Mouse (Mus musculus) intestine, embryonic 14.5 days (tissue): ENCODE measurements around the gene Ryk. TPM values are rescaled to one million over a fixed set of nuclear protein-coding genes. Genes with fewer than 3 reads are reported as not detected.

Experiments used
- ATAC-seq: fragments of 200-750 bp; cut with Nextera tagmentation; replicated peaks from 2 replicates; pipeline ENCODE4 v1.8.0; 2017; ENCODE audit warnings: low read depth, moderate number of reproducible peaks, moderate TSS enrichment, moderate library complexity; ENCODE audit not compliant: low FRiP score, low TSS enrichment
- DNase-seq: peaks from one replicate; pipeline ENCODE4 v3.0.0-alpha.2; 2018; ENCODE audit warnings: low spot score
- H3K27ac ChIP-seq: fragments of 300-500 bp; sonication (generic); 2 replicates; pipeline ENCODE4 v1.5.1; 2014; ENCODE audit warnings: low read depth, mild to moderate bottlenecking, control low read depth
- H3K27me3 ChIP-seq: fragments of 300-500 bp; sonication (generic); replicated peaks from 2 replicates; pipeline ENCODE4 v1.6.1; 2014; ENCODE audit warnings: low read length, control low read depth; ENCODE audit not compliant: control insufficient read depth, insufficient read depth
- H3K36me3 ChIP-seq: fragments of 300-500 bp; sonication (generic); 2 replicates; pipeline ENCODE4 v1.6.1; 2014; ENCODE audit warnings: low read length, control low read depth; ENCODE audit not compliant: control insufficient read depth, insufficient read depth
- H3K4me1 ChIP-seq: fragments of 300-500 bp; sonication (generic); replicated peaks from 2 replicates; pipeline ENCODE4 v1.6.1; 2014; ENCODE audit warnings: low read length, control low read depth, mixed read lengths; ENCODE audit not compliant: control insufficient read depth, insufficient read depth
- H3K4me2 ChIP-seq: fragments of 300-500 bp; sonication (generic); 2 replicates; pipeline ENCODE4 v1.6.1; 2014; ENCODE audit warnings: low read length
- H3K4me3 ChIP-seq: fragments of 300-500 bp; sonication (generic); 2 replicates; pipeline ENCODE4 v1.5.1; 2014; ENCODE audit warnings: low read depth, low read length, control low read depth, mixed read lengths
- H3K9ac ChIP-seq: fragments of 300-500 bp; sonication (generic); 2 replicates; pipeline ENCODE4 v1.6.1; 2014; ENCODE audit warnings: mild to moderate bottlenecking, low read length
- H3K9me3 ChIP-seq: fragments of 300-500 bp; sonication (generic); 2 replicates; pipeline ENCODE4 v1.6.1; 2016; ENCODE audit warnings: low read length, control low read depth; ENCODE audit not compliant: control insufficient read depth
- WGBS: fragments of 180-500 bp; shearing (Covaris S2); extraction: QIAGEN DNeasy Blood & Tissue Kit; methylation state at CpG from one replicate; pipeline ENCODE4 v1.1.7; 2014; 5-methylcytosine and 5-hydroxymethylcytosine counted together
- polyA plus RNA-seq: library from polyadenylated mRNA; unstranded; fragments of >200 nt; fragmentation: Nextera tagmentation; extraction: Ambion mirVana; gene quantifications from 2 replicates; pipeline ENCODE4 v1.2.1, GENCODE M21; 2014

Gene Ryk
- polyA plus RNA-seq, 1 experiment from 2014 or later, result 24.9 TPM

DNA sequence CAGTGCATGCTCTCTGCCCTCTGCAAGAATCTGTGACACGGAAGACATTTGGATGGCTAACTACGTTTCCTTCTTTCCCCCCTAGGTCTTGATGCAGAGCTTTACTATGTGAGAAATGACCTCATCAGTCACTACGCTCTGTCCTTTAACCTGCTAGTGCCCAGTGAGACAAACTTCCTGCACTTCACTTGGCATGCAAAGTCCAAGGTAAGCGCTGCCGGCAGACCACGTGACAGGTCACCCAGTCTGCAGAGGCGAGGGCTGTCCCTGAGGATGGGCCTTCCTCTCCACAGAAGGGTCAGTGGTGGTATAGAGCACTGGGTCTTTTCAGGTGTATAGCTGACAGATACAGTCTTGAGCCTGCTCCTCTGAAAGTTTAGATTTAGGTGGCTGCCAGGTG is 27.1 kb downstream of the Ryk start:
- Histone ChIP-seq H3K27me3 (no peaks in the 10 kb centered on the region), H3K9ac (no peak overlapping the region), H3K36me3 (peaks cover 9% of the 10 kb centered on the region; the same call in 1 of the 2 replicates), H3K4me1 (peaks cover 42% of the 10 kb centered on the region), H3K4me3 (no peak overlapping the region), H3K27ac (0 out of 2 replicates have a peak overlapping the region, but pooled peaks have one; percentile 2), H3K9me3 (0 out of 2 replicates have a peak, but pooled peaks cover 7% of the 10 kb centered on the region), H3K4me2 (no peak overlapping the region)
- no peak for ATAC-seq
- DNase-seq, result no peak
- WGBS, result 65% methylated on average over 7 of the region's 7 CpGs

DNA sequence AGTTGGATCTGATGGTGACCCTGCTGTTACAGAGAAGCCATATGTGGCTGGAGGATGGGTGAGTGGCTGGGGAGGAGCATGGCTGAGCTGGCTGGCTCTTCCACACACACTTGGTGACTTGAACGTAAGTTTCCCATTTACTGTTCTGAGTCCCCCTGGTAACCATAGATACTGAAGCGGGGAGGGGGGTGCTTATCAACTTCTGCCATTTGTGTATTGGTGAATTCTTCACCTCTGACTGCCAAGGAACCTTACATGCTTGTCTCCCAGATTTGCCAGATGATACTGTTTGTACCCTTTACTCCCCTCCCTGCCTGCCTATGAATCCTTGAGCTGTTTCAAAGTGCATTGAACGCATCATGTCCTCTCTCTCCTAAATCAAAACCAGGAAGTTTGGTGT is 27.5 kb downstream of the Ryk start:
- no peak overlapping the region for H3K4me2 ChIP-seq
- H3K4me3 ChIP-seq, result no peak overlapping the region
- H3K36me3 ChIP-seq, result peaks cover 9% of the 10 kb centered on the region; the same call in 1 of the 2 replicates
- 75% methylated on average over 3 of the region's 3 CpGs for WGBS
- no peak for ATAC-seq
- 0 out of 2 replicates have a peak overlapping the region, but pooled peaks have one; percentile 2 for H3K27ac ChIP-seq
- H3K27me3 ChIP-seq, result no peaks in the 10 kb centered on the region
- peaks cover 46% of the 10 kb centered on the region for H3K4me1 ChIP-seq
- H3K9me3 ChIP-seq, result 0 out of 2 replicates have a peak, but pooled peaks cover 4% of the 10 kb centered on the region
- no peak overlapping the region for H3K9ac ChIP-seq
- no peak for DNase-seq

DNA sequence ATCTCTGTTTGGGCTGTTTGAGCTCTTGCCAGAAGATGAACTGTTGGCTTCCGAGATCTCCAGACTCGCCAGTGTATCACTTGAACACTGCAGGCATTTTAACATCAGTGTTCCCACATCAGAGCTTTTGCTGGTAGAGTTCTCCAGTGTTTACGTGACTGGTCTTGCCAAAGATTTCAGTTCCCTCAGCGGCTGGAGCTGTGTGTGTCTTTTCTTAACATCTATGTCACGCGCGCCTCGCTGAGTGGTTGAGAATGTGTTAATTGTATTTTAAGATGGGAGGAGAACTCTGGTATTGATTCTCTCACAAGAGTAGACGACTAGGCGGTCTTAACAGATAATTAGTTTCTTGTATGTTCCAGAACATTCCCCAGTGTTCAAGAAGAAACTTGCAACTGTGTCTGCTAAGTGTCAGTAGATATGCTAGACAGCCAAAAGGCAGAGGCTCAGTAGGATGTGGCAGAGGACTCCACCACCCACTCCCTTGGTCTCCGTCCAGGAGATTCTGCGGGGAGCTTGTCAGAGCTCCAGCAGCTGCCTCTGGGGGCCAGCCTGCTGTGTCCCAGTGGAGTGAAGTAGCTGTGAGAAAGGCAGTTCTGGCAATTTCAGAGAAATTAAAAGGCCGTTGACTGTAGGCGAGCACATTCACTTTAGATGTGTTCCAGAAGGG is 29.3 kb downstream of the Ryk start:
- ATAC-seq, result peak; percentile 68
- H3K4me1 ChIP-seq, result peaks cover 46% of the 10 kb centered on the region
- H3K27me3 ChIP-seq, result no peaks in the 10 kb centered on the region
- peak overlapping the region; percentile 31 for H3K4me2 ChIP-seq
- no peak overlapping the region for H3K4me3 ChIP-seq
- H3K9ac ChIP-seq, result no peak overlapping the region
- 0 out of 2 replicates have a peak, but pooled peaks cover 3% of the 10 kb centered on the region for H3K9me3 ChIP-seq
- DNase-seq, result peak; percentile 73
- WGBS, result 27% methylated on average over 14 of the region's 14 CpGs
- peaks cover 24% of the 10 kb centered on the region for H3K36me3 ChIP-seq
- peak overlapping the region; percentile 87 for H3K27ac ChIP-seq

DNA sequence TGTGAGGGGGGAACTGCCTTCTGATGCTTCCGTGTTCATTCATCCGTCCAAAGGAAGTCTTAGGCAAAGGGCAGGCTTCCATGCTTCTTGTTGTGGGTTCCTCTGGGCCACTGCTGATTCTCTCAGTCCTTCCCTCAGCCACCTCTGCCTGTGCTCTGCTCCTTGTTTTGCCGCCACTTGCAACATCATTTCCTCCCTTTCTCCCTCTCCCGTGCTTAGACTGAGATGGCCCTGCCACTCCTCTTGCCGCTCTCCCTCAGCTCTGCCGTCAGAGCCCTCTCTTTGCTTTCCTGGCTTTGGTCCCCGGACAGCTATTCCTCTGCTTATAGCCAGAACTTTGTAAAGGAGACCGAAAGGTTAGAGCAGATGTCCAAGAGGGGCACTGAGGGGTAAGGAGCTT is 30.2 kb downstream of the Ryk start:
- Histone ChIP-seq H3K27ac (peak overlapping the region; percentile 87; the same call in 1 of the 2 replicates), H3K4me2 (no peak overlapping the region), H3K27me3 (no peaks in the 10 kb centered on the region), H3K4me1 (peaks cover 46% of the 10 kb centered on the region), H3K9ac (no peak overlapping the region), H3K4me3 (no peak overlapping the region), H3K9me3 (no peaks in the 10 kb centered on the region), H3K36me3 (peaks cover 30% of the 10 kb centered on the region)
- 61% methylated on average over 8 of the region's 8 CpGs for WGBS
- ATAC-seq (no peak), DNase-seq (no peak)

DNA sequence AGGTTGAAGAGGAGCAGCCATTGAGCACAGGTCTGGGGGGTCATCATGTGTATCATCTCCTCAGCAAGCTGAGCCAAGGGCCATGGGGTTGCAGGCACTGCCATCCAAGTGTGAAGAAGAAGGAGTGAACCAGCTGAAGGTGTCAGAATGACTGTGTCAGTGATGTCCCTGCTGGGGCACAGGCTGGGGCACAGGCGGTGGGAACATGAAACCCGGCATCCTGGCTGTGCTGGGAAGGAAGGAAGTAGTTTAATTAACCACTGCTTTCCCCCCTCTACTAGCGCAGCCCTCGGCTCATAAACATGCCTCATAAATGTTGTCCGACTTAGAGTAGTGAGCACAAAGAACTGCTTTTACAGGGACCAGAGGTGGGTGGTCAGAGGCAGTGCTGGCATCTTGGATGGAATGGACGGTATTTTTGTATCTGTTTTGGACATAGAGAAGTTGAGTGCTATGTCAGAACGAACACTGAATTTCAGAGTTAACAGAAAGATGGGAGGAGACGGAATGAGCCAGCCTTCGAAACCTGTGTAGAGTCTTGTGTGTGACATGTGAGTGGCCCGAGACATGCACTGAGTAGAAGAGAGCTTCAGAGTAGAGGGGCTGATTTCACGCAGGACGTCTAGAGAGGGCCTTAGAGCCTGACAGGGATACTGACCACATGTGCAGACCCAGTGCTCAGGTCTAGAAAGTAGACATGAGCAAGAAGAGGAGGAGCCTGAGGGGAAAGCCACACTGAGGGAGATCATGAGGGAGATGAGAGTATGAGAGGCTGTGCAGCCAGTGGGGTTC is 31.4 kb downstream of the Ryk start:
- Histone ChIP-seq H3K4me1 (peaks cover 41% of the 10 kb centered on the region), H3K36me3 (peaks cover 38% of the 10 kb centered on the region), H3K4me3 (no peak overlapping the region), H3K9ac (no peak overlapping the region), H3K27ac (peak overlapping the region; percentile 16; the same call in 1 of the 2 replicates), H3K9me3 (no peaks in the 10 kb centered on the region), H3K4me2 (no peak overlapping the region), H3K27me3 (no peaks in the 10 kb centered on the region)
- ATAC-seq (no peak; the same call in 1 of the 2 replicates), DNase-seq (no peak)
- WGBS, result 54% methylated on average over 12 of the region's 12 CpGs

DNA sequence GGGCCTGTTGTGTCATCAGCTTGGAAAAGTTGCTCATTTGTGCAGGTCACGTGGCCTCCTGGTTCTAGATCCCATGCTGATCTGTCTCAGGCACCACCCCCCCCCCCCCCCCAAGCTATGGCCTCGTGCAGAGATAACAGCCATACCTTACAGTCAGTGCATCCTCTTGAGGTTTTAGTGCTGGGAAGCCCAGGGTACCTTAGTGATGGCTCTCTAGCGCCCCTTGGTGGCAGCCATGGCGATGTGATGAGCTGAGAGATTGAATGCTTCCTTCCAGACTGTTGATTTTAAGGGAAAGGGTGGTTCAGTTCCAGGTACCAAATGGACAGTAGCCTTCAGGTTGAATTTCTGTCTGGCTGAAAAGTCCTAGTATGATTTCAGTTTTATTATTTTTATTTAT is 32.2 kb downstream of the Ryk start:
- H3K4me3 ChIP-seq, result no peak overlapping the region
- no peak overlapping the region for H3K4me2 ChIP-seq
- no peak overlapping the region for H3K9ac ChIP-seq
- ATAC-seq (peak; percentile 70), DNase-seq (peak; percentile 89)
- H3K27me3 ChIP-seq, result no peaks in the 10 kb centered on the region
- H3K9me3 ChIP-seq, result no peaks in the 10 kb centered on the region
- no peak overlapping the region for H3K27ac ChIP-seq
- WGBS, result 17% methylated on average over 4 of the region's 4 CpGs
- H3K36me3 ChIP-seq, result peaks cover 44% of the 10 kb centered on the region
- peaks cover 41% of the 10 kb centered on the region for H3K4me1 ChIP-seq

DNA sequence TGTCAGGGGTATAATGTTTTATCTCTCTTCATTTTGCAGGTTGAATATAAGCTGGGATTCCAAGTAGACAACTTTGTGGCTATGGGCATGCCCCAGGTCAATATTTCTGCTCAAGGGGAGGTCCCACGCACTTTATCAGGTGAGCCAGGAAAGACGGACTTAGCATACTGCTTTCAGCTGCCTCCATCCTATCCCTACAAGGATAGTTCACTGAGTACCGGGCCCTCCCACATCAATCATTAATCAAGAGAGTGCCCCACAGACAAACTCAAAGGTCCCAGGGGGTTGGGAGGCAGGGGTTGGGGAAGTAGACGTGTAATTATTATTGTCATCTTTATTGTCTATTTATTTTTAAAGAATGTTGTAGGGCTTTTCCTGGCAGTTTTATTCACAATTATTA is 32.8 kb downstream of the Ryk start:
- ATAC-seq (no peak), DNase-seq (no peak)
- Histone ChIP-seq H3K36me3 (peaks cover 44% of the 10 kb centered on the region), H3K4me3 (no peak overlapping the region), H3K27ac (no peak overlapping the region), H3K9ac (no peak overlapping the region), H3K9me3 (no peaks in the 10 kb centered on the region), H3K4me2 (no peak overlapping the region), H3K4me1 (peaks cover 39% of the 10 kb centered on the region), H3K27me3 (no peaks in the 10 kb centered on the region)
- WGBS, result 63% methylated on average over 4 of the region's 4 CpGs

DNA sequence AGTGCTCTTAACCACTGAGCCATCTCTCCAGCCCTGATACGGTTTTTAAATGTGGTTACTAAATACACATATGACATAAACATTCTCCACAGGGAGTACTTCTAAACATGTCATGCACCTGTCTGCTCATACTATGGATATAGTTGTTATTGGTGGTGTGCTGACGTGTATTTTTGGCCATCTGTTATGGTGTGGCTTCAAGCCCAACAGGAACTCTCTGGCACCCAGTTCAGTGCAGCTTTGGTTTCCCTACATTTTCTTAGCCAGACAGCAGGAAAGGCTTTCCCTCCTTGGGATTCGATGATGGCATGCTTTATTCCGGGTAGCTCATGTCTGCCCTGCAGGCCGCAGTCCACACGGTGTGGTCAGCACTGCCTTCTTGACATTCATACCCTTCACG is 33.7 kb downstream of the Ryk start:
- H3K27ac ChIP-seq, result no peak overlapping the region
- peaks cover 47% of the 10 kb centered on the region for H3K36me3 ChIP-seq
- H3K4me3 ChIP-seq, result no peak overlapping the region
- no peaks in the 10 kb centered on the region for H3K9me3 ChIP-seq
- ATAC-seq, result no peak
- DNase-seq, result no peak
- H3K9ac ChIP-seq, result no peak overlapping the region
- peaks cover 29% of the 10 kb centered on the region for H3K4me1 ChIP-seq
- WGBS, result 92% methylated on average over 7 of the region's 7 CpGs
- H3K4me2 ChIP-seq, result no peak overlapping the region
- no peaks in the 10 kb centered on the region for H3K27me3 ChIP-seq
